Mouse (Mus musculus): ENCODE measurements around the gene Zfyve28. TPM values are rescaled to one million over a fixed set of nuclear protein-coding genes. Genes with fewer than 3 reads are reported as not detected.

Gene Zfyve28
- polyA plus RNA-seq, 1 experiment: 0.37 TPM

- Histone ChIP-seq H3K4me1 (peaks cover 58% of the 10 kb centered on the region), H3K36me3 (replicated peaks; ENCODE audit: low read length) (no peaks in the 10 kb centered on the region), H3K9me3 (no peaks in the 10 kb centered on the region), H3K27me3 (replicated peaks) (peaks cover 30% of the 10 kb centered on the region), H3K4me3 (replicated peaks) (no peak overlapping the region)
- TF ChIP-seq FLI1 (IDR thresholded peaks at IDR 0.05; ENCODE audit: low read length) (no peak), GATA1 (IDR thresholded peaks at IDR 0.05; ENCODE audit: borderline replicate concordance, low read length) (no peak)
Observed at GRCm38 (mm10) chr5:34220001-34220400, 68.2 kb downstream of the Zfyve28 start.

GRCm38 (mm10) chr5:34218672-34219071 is 69.6 kb downstream of the Zfyve28 start:
- no peak for TF ChIP-seq GATA1 (IDR thresholded peaks at IDR 0.05; ENCODE audit: borderline replicate concordance, low read length)
- no peak for TF ChIP-seq FLI1 (IDR thresholded peaks at IDR 0.05; ENCODE audit: low read length)
- Histone ChIP-seq H3K4me3 (replicated peaks) (no peak overlapping the region), H3K4me1 (peaks cover 45% of the 10 kb centered on the region), H3K9me3 (no peaks in the 10 kb centered on the region), H3K27me3 (replicated peaks) (peaks cover 28% of the 10 kb centered on the region), H3K36me3 (replicated peaks; ENCODE audit: low read length) (no peaks in the 10 kb centered on the region)

GRCm38 (mm10) chr5:34217756-34218155 is 70.5 kb downstream of the Zfyve28 start:
- H3K4me3 ChIP-seq (replicated peaks): no peak overlapping the region
- H3K4me1 ChIP-seq: peaks cover 42% of the 10 kb centered on the region
- H3K9me3 ChIP-seq: no peaks in the 10 kb centered on the region
- peaks cover 32% of the 10 kb centered on the region for H3K27me3 ChIP-seq (replicated peaks)
- no peaks in the 10 kb centered on the region for H3K36me3 ChIP-seq (replicated peaks; ENCODE audit: low read length)
- TF ChIP-seq FLI1 (IDR thresholded peaks at IDR 0.05; ENCODE audit: low read length): no peak
- no peak for TF ChIP-seq GATA1 (IDR thresholded peaks at IDR 0.05; ENCODE audit: borderline replicate concordance, low read length)

GRCm38 (mm10) chr5:34216025-34216424 is 72.2 kb downstream of the Zfyve28 start:
- no peaks in the 10 kb centered on the region for H3K36me3 ChIP-seq (replicated peaks; ENCODE audit: low read length)
- no peaks in the 10 kb centered on the region for H3K9me3 ChIP-seq
- H3K4me1 ChIP-seq: peaks cover 49% of the 10 kb centered on the region
- no peak overlapping the region for H3K4me3 ChIP-seq (replicated peaks)
- TF ChIP-seq GATA1 (IDR thresholded peaks at IDR 0.05; ENCODE audit: borderline replicate concordance, low read length) (no peak), FLI1 (IDR thresholded peaks at IDR 0.05; ENCODE audit: low read length) (no peak)
- H3K27me3 ChIP-seq (replicated peaks): peaks cover 34% of the 10 kb centered on the region

- Histone ChIP-seq H3K9me3 (no peaks in the 10 kb centered on the region), H3K36me3 (replicated peaks; ENCODE audit: low read length) (no peaks in the 10 kb centered on the region), H3K27me3 (replicated peaks) (peaks cover 32% of the 10 kb centered on the region), H3K4me3 (replicated peaks) (no peak overlapping the region), H3K4me1 (peaks cover 48% of the 10 kb centered on the region)
- no peak for TF ChIP-seq FLI1 (IDR thresholded peaks at IDR 0.05; ENCODE audit: low read length)
- no peak for TF ChIP-seq GATA1 (IDR thresholded peaks at IDR 0.05; ENCODE audit: borderline replicate concordance, low read length)
Observed at GRCm38 (mm10) chr5:34213659-34214058, 74.6 kb downstream of the Zfyve28 start.

DNA sequence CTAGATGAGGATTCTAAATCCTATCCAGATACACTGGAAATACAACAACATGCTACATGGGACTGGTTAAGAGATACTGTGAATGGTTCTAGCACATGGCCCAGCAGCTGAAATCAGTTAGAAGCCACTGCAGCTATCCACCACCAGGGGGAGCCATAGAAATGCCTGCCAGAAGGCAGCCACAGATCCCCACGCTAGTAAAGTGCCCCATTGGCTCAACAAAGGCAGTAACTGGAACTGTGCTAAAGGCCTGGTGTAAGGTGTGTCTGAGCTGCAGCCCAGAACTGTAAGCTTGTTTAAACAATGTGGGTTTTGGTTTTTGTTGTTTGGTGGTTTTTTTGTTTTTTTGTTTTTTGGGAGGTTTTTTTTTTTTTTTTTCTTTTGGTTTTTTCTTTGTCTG is 78.0 kb downstream of the Zfyve28 start:
- Histone ChIP-seq H3K9me3 (no peaks in the 10 kb centered on the region), H3K36me3 (replicated peaks; ENCODE audit: low read length) (no peaks in the 10 kb centered on the region), H3K4me3 (replicated peaks) (no peak overlapping the region), H3K27me3 (replicated peaks) (peaks cover 12% of the 10 kb centered on the region), H3K4me1 (peaks cover 52% of the 10 kb centered on the region)
- TF ChIP-seq FLI1 (IDR thresholded peaks at IDR 0.05; ENCODE audit: low read length) (no peak), GATA1 (IDR thresholded peaks at IDR 0.05; ENCODE audit: borderline replicate concordance, low read length) (no peak)

DNA sequence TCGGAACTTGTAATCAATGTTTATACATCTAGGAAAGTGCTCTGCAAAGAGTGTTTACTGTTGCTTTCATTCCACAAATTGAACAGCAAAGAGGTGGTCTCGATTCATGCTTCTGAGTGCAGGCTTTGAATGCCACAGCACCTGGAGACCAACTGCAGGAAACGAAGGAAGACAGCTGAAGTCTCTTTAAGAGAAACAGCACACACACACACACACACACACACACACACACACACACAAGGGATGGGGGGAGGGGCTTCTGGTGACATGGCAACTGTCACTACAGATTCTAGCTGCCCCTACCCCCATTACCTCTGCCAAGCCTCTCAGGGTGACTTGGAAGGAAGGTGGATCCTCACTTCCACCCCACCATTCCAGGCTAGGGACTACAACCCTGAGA is 80.7 kb downstream of the Zfyve28 start:
- peaks cover 54% of the 10 kb centered on the region for H3K4me1 ChIP-seq
- no peak overlapping the region for H3K4me3 ChIP-seq (replicated peaks)
- TF ChIP-seq GATA1 (IDR thresholded peaks at IDR 0.05; ENCODE audit: borderline replicate concordance, low read length): no peak
- no peak for TF ChIP-seq FLI1 (IDR thresholded peaks at IDR 0.05; ENCODE audit: low read length)
- H3K27me3 ChIP-seq (replicated peaks): peaks cover 4% of the 10 kb centered on the region
- H3K9me3 ChIP-seq: no peaks in the 10 kb centered on the region
- no peaks in the 10 kb centered on the region for H3K36me3 ChIP-seq (replicated peaks; ENCODE audit: low read length)

GRCm38 (mm10) chr5:34205788-34206187 is 82.5 kb downstream of the Zfyve28 start:
- TF ChIP-seq FLI1 (IDR thresholded peaks at IDR 0.05; ENCODE audit: low read length): no peak
- TF ChIP-seq GATA1 (IDR thresholded peaks at IDR 0.05; ENCODE audit: borderline replicate concordance, low read length): no peak
- H3K36me3 ChIP-seq (replicated peaks; ENCODE audit: low read length): no peaks in the 10 kb centered on the region
- H3K9me3 ChIP-seq: no peaks in the 10 kb centered on the region
- H3K4me1 ChIP-seq: peaks cover 64% of the 10 kb centered on the region
- H3K27me3 ChIP-seq (replicated peaks): peaks cover 2% of the 10 kb centered on the region
- H3K4me3 ChIP-seq (replicated peaks): peak overlapping the region; percentile 21

DNA sequence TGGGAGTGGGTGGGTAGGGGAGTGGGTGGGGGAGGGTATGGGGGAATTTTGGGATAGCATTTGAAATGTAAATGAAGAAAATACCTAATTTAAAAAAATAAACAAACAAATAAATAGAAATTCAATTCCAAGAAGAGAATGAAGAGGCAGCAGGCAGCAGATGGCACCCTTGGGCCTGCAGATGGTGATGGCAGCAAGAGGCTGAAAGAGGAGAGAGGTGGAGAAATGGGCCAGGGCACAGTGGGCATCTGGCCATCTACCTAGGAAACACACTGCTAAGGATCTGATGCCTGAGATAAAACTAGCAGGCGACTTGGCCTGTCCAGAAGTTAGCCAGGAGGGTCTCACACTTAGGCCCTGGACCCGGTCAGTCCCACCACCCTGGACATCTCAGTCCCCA is 83.3 kb downstream of the Zfyve28 start:
- H3K27me3 ChIP-seq (replicated peaks): peaks cover 2% of the 10 kb centered on the region
- H3K9me3 ChIP-seq: no peaks in the 10 kb centered on the region
- no peak for TF ChIP-seq GATA1 (IDR thresholded peaks at IDR 0.05; ENCODE audit: borderline replicate concordance, low read length)
- TF ChIP-seq FLI1 (IDR thresholded peaks at IDR 0.05; ENCODE audit: low read length): no peak
- H3K4me1 ChIP-seq: peaks cover 69% of the 10 kb centered on the region
- H3K36me3 ChIP-seq (replicated peaks; ENCODE audit: low read length): no peaks in the 10 kb centered on the region
- no peak overlapping the region for H3K4me3 ChIP-seq (replicated peaks)

- no peaks in the 10 kb centered on the region for H3K36me3 ChIP-seq (replicated peaks; ENCODE audit: low read length)
- TF ChIP-seq FLI1 (IDR thresholded peaks at IDR 0.05; ENCODE audit: low read length) (no peak), GATA1 (IDR thresholded peaks at IDR 0.05; ENCODE audit: borderline replicate concordance, low read length) (no peak)
Observed at GRCm38 (mm10) chr5:34202006-34202405, 86.2 kb downstream of the Zfyve28 start.

GRCm38 (mm10) chr5:34201396-34201795 is 86.9 kb downstream of the Zfyve28 start:
- Histone ChIP-seq H3K27me3 (replicated peaks) (peaks cover 4% of the 10 kb centered on the region), H3K4me1 (peaks cover 65% of the 10 kb centered on the region), H3K4me3 (replicated peaks) (no peak overlapping the region), H3K36me3 (replicated peaks; ENCODE audit: low read length) (no peaks in the 10 kb centered on the region), H3K9me3 (peaks cover 6% of the 10 kb centered on the region)
- TF ChIP-seq FLI1 (IDR thresholded peaks at IDR 0.05; ENCODE audit: low read length) (no peak), GATA1 (IDR thresholded peaks at IDR 0.05; ENCODE audit: borderline replicate concordance, low read length) (no peak)

More at GRCm38 (mm10) chr5:34202006-34202405, 86.2 kb downstream of the Zfyve28 start:
- Histone ChIP-seq H3K4me1 (peaks cover 65% of the 10 kb centered on the region), H3K4me3 (replicated peaks) (no peak overlapping the region), H3K9me3 (peaks cover 6% of the 10 kb centered on the region), H3K27me3 (replicated peaks) (peaks cover 4% of the 10 kb centered on the region)
